Mouse (Mus musculus) G1E-ER4 (cell line): ENCODE measurements around the gene Nol3. TPM values are rescaled to one million over a fixed set of nuclear protein-coding genes. Genes with fewer than 3 reads are reported as not detected.

Source experiments
- GATA1 ChIP-seq: IDR thresholded peaks from one replicate; pipeline ENCODE4 v1.8.0; 2012; ENCODE audit warnings: low read length, inconsistent platforms
- polyA plus RNA-seq: library from polyadenylated mRNA; stranded (reverse); fragments of >175 nt; gene quantifications from 2 replicates; pipeline ENCODE4 v1.2.3, GENCODE M21; 2012

Gene Nol3
- polyA plus RNA-seq, 1 experiment: 0.43 TPM

- no peak for TF ChIP-seq GATA1
Measured at GRCm38 (mm10) chr8:105294776-105295175, 18.8 kb downstream of the Nol3 start.

- TF ChIP-seq GATA1: no peak
Measured at GRCm38 (mm10) chr8:105295256-105295655, 19.3 kb downstream of the Nol3 start.

- no peak for TF ChIP-seq GATA1
Measured at GRCm38 (mm10) chr8:105295895-105296573, 20.1 kb downstream of the Nol3 start, which contains the start of gene Exoc3l. Exoc3l (minus strand) TSS chr8:105296101.

- TF ChIP-seq GATA1: no peak
Measured at GRCm38 (mm10) chr8:105297511-105298192, 21.7 kb downstream of the Nol3 start, which contains the start of gene E2f4. E2f4 (plus strand) TSS chr8:105297663.

GRCm38 (mm10) chr8:105298351-105299252, 22.7 kb downstream of the Nol3 start:
- no peak for TF ChIP-seq GATA1

GRCm38 (mm10) chr8:105299962-105300361, 24.0 kb downstream of the Nol3 start:
- no peak for TF ChIP-seq GATA1

GRCm38 (mm10) chr8:105303396-105303795, 27.5 kb downstream of the Nol3 start:
- no peak for TF ChIP-seq GATA1

GRCm38 (mm10) chr8:105303874-105304273, 27.9 kb downstream of the Nol3 start:
- no peak for TF ChIP-seq GATA1

- no peak for TF ChIP-seq GATA1
Measured at GRCm38 (mm10) chr8:105304325-105305210, 28.6 kb downstream of the Nol3 start.

- no peak for TF ChIP-seq GATA1
Measured at GRCm38 (mm10) chr8:105305211-105306145, 29.5 kb downstream of the Nol3 start, which contains the start of gene Elmo3. Elmo3 (plus strand) TSS chr8:105305601.

- TF ChIP-seq GATA1: no peak
Measured at GRCm38 (mm10) chr8:105306146-105306691, 30.3 kb downstream of the Nol3 start.

- no peak for TF ChIP-seq GATA1
Measured at GRCm38 (mm10) chr8:105307670-105308069, 31.7 kb downstream of the Nol3 start.

GRCm38 (mm10) chr8:105308428-105308827, 32.5 kb downstream of the Nol3 start:
- no peak for TF ChIP-seq GATA1

- TF ChIP-seq GATA1: no peak
Measured at GRCm38 (mm10) chr8:105309142-105309847, 33.4 kb downstream of the Nol3 start.
